Mouse (Mus musculus): ENCODE measurements at regions not wholly inside any gene's neighbourhood (a gene's known extent, or its start where the extent isn't known, plus 50 kb on each side); places are given as distances from the start of the nearest gene placed in this dataset.
A peak's percentile ranks its signal among the peaks of the same experiment; 100 is the strongest.

GRCm38 (mm10) chr2:51682177-51682576 lies 54.9 kb downstream of the Tas2r134 start:
- no peak overlapping the region for H3K4me2 ChIP-seq (replicated peaks)
- H3K4me1 ChIP-seq, result peaks cover 6% of the 10 kb centered on the region
- no peak for ATAC-seq (ENCODE audit: low FRiP score)
- H3K9ac ChIP-seq, result no peak overlapping the region
- no peak overlapping the region for H3K4me3 ChIP-seq
- WGBS, result 79% methylated on average over 6 of the region's 6 CpGs
- H3K9me3 ChIP-seq (replicated peaks), result no peaks in the 10 kb centered on the region
- H3K36me3 ChIP-seq, result no peaks in the 10 kb centered on the region
- no peak overlapping the region for H3K27ac ChIP-seq
- no peaks in the 10 kb centered on the region for H3K27me3 ChIP-seq

DNA sequence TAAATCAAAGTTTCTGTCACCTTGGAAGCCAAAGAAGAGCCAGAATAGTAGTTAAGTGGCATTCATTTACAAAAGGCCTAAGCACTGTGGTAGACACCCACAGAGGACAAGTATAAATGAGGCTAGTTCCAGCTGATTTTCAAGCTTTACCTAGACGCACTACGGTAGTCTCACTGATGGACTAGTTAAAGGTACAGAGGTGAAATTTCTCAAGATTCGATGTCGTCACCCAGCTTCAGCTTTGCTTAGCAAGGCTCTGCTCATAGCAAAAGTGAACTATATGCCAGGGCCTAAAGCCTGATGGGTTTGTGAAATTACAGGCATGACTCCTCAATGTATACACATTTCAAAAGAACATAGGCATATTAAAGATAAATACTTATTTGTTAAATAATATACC lies 55.4 kb downstream of the Tas2r134 start:
- ATAC-seq (ENCODE audit: low FRiP score), result no peak
- Histone ChIP-seq H3K4me1 (peaks cover 9% of the 10 kb centered on the region), H3K9ac (no peak overlapping the region), H3K36me3 (no peaks in the 10 kb centered on the region), H3K9me3 (replicated peaks) (no peaks in the 10 kb centered on the region), H3K4me2 (replicated peaks) (no peak overlapping the region), H3K27ac (no peak overlapping the region), H3K27me3 (no peaks in the 10 kb centered on the region), H3K4me3 (no peak overlapping the region)
- WGBS, result 74% methylated on average over 4 of the region's 4 CpGs

DNA sequence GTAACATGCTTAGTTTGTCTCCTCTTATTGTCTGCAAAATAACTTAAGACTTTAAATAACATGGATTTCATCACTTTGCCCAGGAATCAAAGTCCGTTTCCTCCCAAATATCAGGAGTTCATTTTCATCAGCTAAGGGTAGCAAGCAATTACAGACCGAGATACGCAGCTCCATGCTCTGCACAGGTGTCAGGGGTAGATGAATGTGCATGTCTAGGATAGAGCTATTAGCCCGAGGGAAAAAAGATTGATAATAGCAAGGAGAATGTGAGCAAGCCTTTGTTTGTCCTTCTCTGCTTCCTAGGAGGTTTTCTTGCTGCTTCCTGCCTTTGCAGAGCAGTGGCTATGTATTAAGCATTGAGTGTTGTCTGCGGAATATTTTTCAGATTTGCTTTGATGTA lies 77.8 kb downstream of the Tas2r134 start:
- 53% methylated on average over 5 of the region's 5 CpGs for WGBS
- ATAC-seq (ENCODE audit: low FRiP score), result no peak
- peak overlapping the region; percentile 56 for H3K27ac ChIP-seq

GRCm38 (mm10) chr2:51708701-51709100 lies 81.4 kb downstream of the Tas2r134 start:
- WGBS, result 77% methylated on average over 2 of the region's 2 CpGs
- H3K4me2 ChIP-seq (replicated peaks), result no peak overlapping the region
- no peaks in the 10 kb centered on the region for H3K9me3 ChIP-seq (replicated peaks)
- H3K4me3 ChIP-seq, result no peak overlapping the region
- no peaks in the 10 kb centered on the region; the same call in 1 of the 2 replicates for H3K4me1 ChIP-seq
- no peak overlapping the region for H3K27ac ChIP-seq
- H3K27me3 ChIP-seq, result no peaks in the 10 kb centered on the region
- no peaks in the 10 kb centered on the region for H3K36me3 ChIP-seq
- H3K9ac ChIP-seq, result no peak overlapping the region
- ATAC-seq (ENCODE audit: low FRiP score), result no peak

More for the DNA sequence above, 77.8 kb downstream of the Tas2r134 start:
- H3K27me3 ChIP-seq, result no peaks in the 10 kb centered on the region
- H3K4me3 ChIP-seq, result no peak overlapping the region
- H3K9ac ChIP-seq, result no peak overlapping the region
- no peaks in the 10 kb centered on the region for H3K9me3 ChIP-seq (replicated peaks)
- H3K36me3 ChIP-seq, result no peaks in the 10 kb centered on the region
- H3K4me1 ChIP-seq, result no peaks in the 10 kb centered on the region; the same call in 1 of the 2 replicates
- no peak overlapping the region for H3K4me2 ChIP-seq (replicated peaks)

- Histone ChIP-seq H3K27ac (no peak overlapping the region), H3K36me3 (no peaks in the 10 kb centered on the region), H3K9me3 (replicated peaks) (no peaks in the 10 kb centered on the region), H3K4me2 (replicated peaks) (no peak overlapping the region), H3K4me3 (no peak overlapping the region), H3K27me3 (no peaks in the 10 kb centered on the region), H3K9ac (no peak overlapping the region), H3K4me1 (no peaks in the 10 kb centered on the region)
- ATAC-seq (ENCODE audit: low FRiP score), result no peak
- WGBS, result 93% methylated on average over 7 of the region's 7 CpGs
Observed at GRCm38 (mm10) chr2:51712611-51713010, 85.3 kb downstream of the Tas2r134 start.

GRCm38 (mm10) chr2:51730805-51731204 lies 103.5 kb downstream of the Tas2r134 start:
- Histone ChIP-seq H3K27me3 (no peaks in the 10 kb centered on the region), H3K4me1 (peaks cover 12% of the 10 kb centered on the region), H3K9me3 (replicated peaks) (no peaks in the 10 kb centered on the region), H3K36me3 (no peaks in the 10 kb centered on the region), H3K4me2 (replicated peaks) (no peak overlapping the region), H3K27ac (no peak overlapping the region), H3K4me3 (no peak overlapping the region), H3K9ac (no peak overlapping the region)
- no peak for ATAC-seq (ENCODE audit: low FRiP score)
- WGBS, result 64% methylated on average over 3 of the region's 3 CpGs

DNA sequence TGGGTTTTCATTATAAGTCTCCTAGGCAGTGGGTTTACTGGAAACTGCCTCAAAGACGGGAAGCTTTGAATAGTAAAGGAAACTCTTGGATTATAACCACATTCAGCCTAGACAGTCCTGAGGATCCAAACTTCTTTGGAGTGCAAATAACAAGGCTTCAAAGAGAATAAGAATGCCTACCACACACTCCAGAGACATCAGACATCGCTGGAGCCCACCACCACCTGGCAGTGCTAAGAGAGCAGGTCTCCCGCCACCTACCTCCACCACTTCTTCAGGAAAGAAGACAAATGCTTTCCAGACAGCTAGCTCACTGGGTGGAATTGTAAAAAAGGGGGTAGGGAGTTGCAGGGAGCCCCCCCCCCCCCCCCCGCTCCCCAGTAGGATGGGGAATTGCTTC lies 104.4 kb downstream of the Tas2r134 start:
- Histone ChIP-seq H3K9ac (no peak overlapping the region), H3K27ac (no peak overlapping the region), H3K36me3 (no peaks in the 10 kb centered on the region), H3K4me2 (replicated peaks) (no peak overlapping the region), H3K9me3 (replicated peaks) (no peaks in the 10 kb centered on the region), H3K4me1 (peaks cover 12% of the 10 kb centered on the region), H3K4me3 (no peak overlapping the region), H3K27me3 (no peaks in the 10 kb centered on the region)
- ATAC-seq (ENCODE audit: low FRiP score), result no peak
- WGBS, result 50% methylated on average over 4 of the region's 4 CpGs

DNA sequence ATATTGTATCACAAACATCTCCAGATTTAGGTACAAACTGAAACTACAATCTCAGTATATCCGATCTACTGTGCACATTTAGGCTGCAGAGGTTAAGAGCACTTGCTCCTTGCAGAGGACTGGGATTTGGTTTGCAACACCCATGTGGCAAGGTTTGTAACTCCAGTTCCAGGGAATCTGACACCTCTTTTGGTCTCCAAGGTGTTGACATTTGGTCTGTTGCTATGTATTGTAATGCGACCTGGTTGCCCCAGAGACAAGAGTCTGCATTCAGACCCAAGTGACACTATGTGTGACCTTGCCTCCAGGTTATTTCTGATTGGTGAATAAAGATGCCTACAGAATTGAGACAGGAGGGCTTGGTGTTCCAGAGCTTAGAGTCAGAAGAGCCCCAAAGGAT lies 105.0 kb downstream of the Tas2r134 start:
- ATAC-seq (ENCODE audit: low FRiP score), result no peak
- Histone ChIP-seq H3K27me3 (no peaks in the 10 kb centered on the region), H3K4me3 (no peak overlapping the region), H3K4me1 (peaks cover 12% of the 10 kb centered on the region), H3K27ac (no peak overlapping the region), H3K4me2 (replicated peaks) (no peak overlapping the region), H3K36me3 (no peaks in the 10 kb centered on the region), H3K9ac (no peak overlapping the region), H3K9me3 (replicated peaks) (no peaks in the 10 kb centered on the region)
- 31% methylated on average over 2 of the region's 2 CpGs for WGBS

- no peak overlapping the region for H3K9ac ChIP-seq
- ATAC-seq (ENCODE audit: low FRiP score), result no peak
- no peaks in the 10 kb centered on the region for H3K9me3 ChIP-seq (replicated peaks)
- no peaks in the 10 kb centered on the region for H3K36me3 ChIP-seq
- H3K4me2 ChIP-seq (replicated peaks), result no peak overlapping the region
- 52% methylated on average over 3 of the region's 3 CpGs for WGBS
- H3K4me1 ChIP-seq, result peaks cover 12% of the 10 kb centered on the region
- no peaks in the 10 kb centered on the region for H3K27me3 ChIP-seq
- no peak overlapping the region for H3K27ac ChIP-seq
- H3K4me3 ChIP-seq, result no peak overlapping the region
Observed at GRCm38 (mm10) chr2:51733218-51733617, 105.9 kb downstream of the Tas2r134 start.

DNA sequence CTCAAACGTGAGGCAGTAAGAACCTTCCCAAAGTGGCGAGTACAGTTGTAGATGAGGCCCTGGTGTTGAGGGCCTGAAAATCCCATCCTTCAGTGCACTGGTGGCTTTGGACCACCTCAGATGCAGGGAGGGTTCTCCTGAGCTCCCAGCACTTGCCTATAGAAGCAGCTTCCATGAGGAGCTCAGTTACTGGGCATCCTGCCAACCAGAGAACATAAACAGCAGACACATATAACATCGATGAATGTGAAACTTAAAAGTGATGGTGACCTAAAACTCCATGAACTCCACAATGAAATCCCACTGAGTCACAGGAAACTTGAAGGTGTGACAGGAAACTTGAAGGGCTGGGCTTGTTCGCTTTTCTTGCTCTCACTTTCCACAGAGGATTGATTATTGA lies 109.1 kb downstream of the Tas2r134 start:
- H3K9ac ChIP-seq, result no peak overlapping the region
- no peaks in the 10 kb centered on the region for H3K36me3 ChIP-seq
- H3K27me3 ChIP-seq, result no peaks in the 10 kb centered on the region
- 81% methylated on average over 4 of the region's 4 CpGs for WGBS
- H3K9me3 ChIP-seq (replicated peaks), result no peaks in the 10 kb centered on the region
- peaks cover 12% of the 10 kb centered on the region for H3K4me1 ChIP-seq
- no peak overlapping the region for H3K4me3 ChIP-seq
- H3K27ac ChIP-seq, result no peak overlapping the region
- H3K4me2 ChIP-seq (replicated peaks), result no peak overlapping the region
- ATAC-seq (ENCODE audit: low FRiP score), result no peak

GRCm38 (mm10) chr2:51747675-51748319 lies 120.5 kb downstream of the Tas2r134 start:
- no peaks in the 10 kb centered on the region for H3K9me3 ChIP-seq (replicated peaks)
- ATAC-seq (ENCODE audit: low FRiP score), result peak; percentile 60
- H3K9ac ChIP-seq, result no peak overlapping the region
- H3K27me3 ChIP-seq, result no peaks in the 10 kb centered on the region
- H3K36me3 ChIP-seq, result no peaks in the 10 kb centered on the region
- H3K4me3 ChIP-seq, result no peak overlapping the region
- H3K4me2 ChIP-seq (replicated peaks), result no peak overlapping the region
- peak overlapping the region; percentile 44; the same call in 1 of the 2 replicates for H3K27ac ChIP-seq
- H3K4me1 ChIP-seq, result peaks cover 4% of the 10 kb centered on the region
- 44% methylated on average over 7 of the region's 7 CpGs for WGBS

DNA sequence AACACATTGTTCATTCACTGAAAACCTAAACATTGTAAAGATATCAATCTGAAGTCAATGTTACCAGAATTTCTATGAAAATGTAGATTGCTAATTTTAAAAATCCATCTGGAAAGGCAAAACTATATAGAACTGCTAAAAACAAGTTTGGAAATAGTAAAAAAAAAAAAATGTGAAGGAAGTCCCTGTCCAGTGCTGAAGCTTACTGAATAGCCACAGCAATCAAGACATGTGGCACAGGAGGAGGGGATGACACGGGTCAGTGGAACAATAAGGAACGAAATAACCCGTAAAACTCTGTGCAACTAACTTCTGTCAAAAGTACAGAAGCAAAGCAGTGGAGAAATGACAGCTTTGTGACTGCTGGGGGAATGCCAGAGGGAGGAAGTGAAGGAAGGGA lies 121.9 kb downstream of the Tas2r134 start:
- no peak overlapping the region for H3K4me2 ChIP-seq (replicated peaks)
- peaks cover 15% of the 10 kb centered on the region for H3K4me1 ChIP-seq
- H3K27ac ChIP-seq, result no peak overlapping the region
- H3K4me3 ChIP-seq, result no peak overlapping the region
- 36% methylated on average over 3 of the region's 3 CpGs for WGBS
- no peaks in the 10 kb centered on the region for H3K9me3 ChIP-seq (replicated peaks)
- H3K36me3 ChIP-seq, result no peaks in the 10 kb centered on the region
- no peak overlapping the region for H3K9ac ChIP-seq
- no peaks in the 10 kb centered on the region for H3K27me3 ChIP-seq
- no peak for ATAC-seq (ENCODE audit: low FRiP score)

GRCm38 (mm10) chr2:51752941-51753564 lies 125.7 kb downstream of the Tas2r134 start:
- H3K27ac ChIP-seq, result peak overlapping the region; percentile 76
- ATAC-seq (ENCODE audit: low FRiP score), result peak; percentile 93
- H3K36me3 ChIP-seq, result no peaks in the 10 kb centered on the region
- 22% methylated on average over 12 of the region's 12 CpGs for WGBS
- peak overlapping the region; percentile 26 for H3K4me2 ChIP-seq (replicated peaks)
- H3K4me1 ChIP-seq, result peaks cover 15% of the 10 kb centered on the region
- no peak overlapping the region for H3K9ac ChIP-seq
- no peaks in the 10 kb centered on the region for H3K27me3 ChIP-seq
- H3K9me3 ChIP-seq (replicated peaks), result no peaks in the 10 kb centered on the region
- H3K4me3 ChIP-seq, result no peak overlapping the region
